Mouse (Mus musculus): ENCODE results near the gene Steap1. TPM values are rescaled to one million over a fixed set of nuclear protein-coding genes. Genes with fewer than 3 reads are reported as not detected.
A peak's percentile ranks its signal among the peaks of the same experiment; 100 is the strongest.

Steap1 gene
- 4.7 and 5.0 TPM in 2 replicates for polyA plus RNA-seq (2016; fragmentation: Nextera tagmentation; extraction: Ambion mirVana)

DNA sequence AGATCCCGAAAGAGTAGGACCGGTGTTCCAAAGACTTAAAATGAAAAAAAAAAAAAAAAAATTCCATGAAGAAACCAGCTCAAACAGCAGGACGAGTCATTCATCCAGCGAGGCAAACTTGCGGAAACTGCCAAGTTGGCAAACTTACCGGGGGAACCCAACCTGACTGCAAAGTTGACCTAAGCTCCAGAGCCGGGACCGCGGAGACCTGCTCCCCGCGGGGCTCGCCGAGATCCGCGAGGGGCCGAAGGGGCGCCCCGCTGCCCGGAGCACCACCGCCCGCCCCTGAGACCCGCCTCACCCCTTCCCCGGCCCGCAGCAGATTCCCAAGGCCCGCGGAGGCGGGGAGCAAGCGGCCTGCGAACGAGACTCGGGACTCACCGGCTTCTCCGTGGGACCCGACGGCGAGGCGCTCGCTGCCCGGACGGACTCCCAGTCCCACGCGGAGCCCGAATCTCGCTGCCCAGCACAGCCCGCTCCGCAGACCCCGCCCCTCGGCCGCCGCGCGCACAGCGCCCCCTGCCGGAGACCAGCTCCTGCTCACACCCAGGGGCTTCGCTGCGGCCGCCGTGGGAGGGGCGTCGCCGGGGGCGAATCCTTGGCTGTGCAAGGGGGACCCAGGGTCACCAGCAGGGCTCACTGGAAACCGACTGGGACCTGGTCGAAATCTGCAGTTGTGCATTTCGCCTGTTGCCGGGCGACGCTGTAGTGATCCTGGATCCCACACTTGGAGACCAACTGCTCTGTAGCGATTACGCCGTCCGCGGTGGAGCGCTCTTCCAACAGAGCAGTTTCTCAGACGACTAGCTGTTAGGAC, at the start of gene Steap1:
Gene Steap1, minus strand, starts transcription at position 461 of the 817 bp plus-strand sequence.
- H3K27ac ChIP-seq = no peak within 1 kb of the TSS

DNA sequence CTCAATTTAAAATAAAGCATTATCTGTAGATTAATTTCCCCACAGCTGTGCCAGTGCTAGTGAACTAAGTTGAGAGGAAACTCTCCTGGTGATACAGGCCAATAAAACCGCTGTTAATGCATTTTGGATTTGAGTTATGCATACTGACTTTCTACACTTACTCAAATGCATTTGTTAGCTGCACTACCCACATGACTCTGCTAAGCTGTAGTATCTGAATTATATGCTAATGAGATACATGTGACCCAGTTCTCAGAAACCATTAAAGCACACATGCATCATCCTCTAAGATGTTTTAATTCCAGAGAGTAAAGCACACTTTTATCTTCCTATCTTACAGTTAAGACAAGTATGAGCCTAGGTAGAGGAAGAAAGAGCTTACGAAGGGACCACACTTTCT, 38.0 kb upstream of the Steap1 start:
- Histone ChIP-seq H3K36me3 (no peaks in the 10 kb centered on the region), H3K4me1 (no peaks in the 10 kb centered on the region), H3K27ac (no peak overlapping the region), H3K4me2 (replicated peaks) (no peak overlapping the region), H3K9me3 (no peaks in the 10 kb centered on the region), H3K4me3 (no peak overlapping the region), H3K27me3 (no peaks in the 10 kb centered on the region), H3K9ac (no peak overlapping the region)
- 93% methylated on average over 2 of the region's 2 CpGs for WGBS
- ATAC-seq (ENCODE audit: insufficient number of reproducible peaks, insufficient read depth, low FRiP score, low TSS enrichment) = no peak

More for the DNA sequence above, at the start of gene Steap1:
- Histone ChIP-seq H3K27me3 (0 out of 2 replicates have a peak, but pooled peaks cover 5% of the 10 kb centered on the region), H3K9ac (peak within 1 kb of the TSS; percentile 58), H3K4me1 (no peaks in the 10 kb centered on the region), H3K36me3 (no peaks in the 10 kb centered on the region), H3K4me3 (peak within 1 kb of the TSS; percentile 60), H3K9me3 (no peaks in the 10 kb centered on the region), H3K4me2 (replicated peaks) (peak within 1 kb of the TSS; percentile 91)
- under 1% methylated on average over 54 of the region's 75 CpGs for WGBS
- peak; percentile 89 for ATAC-seq (ENCODE audit: insufficient number of reproducible peaks, insufficient read depth, low FRiP score, low TSS enrichment)

DNA sequence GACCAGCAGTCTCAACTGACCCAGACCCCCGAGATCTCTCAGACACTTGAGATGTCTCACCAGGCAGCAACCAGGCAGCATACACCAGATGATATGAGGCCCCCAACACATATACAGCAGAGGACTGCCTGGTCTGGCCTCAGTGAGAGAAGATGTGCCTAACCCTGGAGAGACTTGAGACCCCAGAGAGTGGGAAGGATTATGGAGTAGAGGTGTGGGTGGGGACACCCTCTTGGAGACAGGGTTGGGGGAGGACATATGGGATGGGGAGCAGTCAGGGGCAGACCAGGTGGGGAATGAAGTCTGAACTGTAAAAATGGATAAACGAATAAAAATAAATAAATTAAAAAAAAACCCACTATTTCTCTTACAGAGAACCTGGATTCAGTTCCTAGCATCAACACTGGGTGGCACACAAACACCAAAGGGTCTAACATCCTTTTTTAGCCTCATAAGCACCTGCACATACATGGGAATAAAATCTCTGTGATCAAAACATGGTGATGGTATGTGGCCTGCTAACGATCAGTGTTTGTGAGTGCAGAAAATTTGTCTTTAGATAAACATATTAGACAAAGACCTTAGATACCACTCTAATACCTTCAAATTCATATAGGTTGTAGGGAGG, 7.4 kb upstream of the Steap1 start:
- no peak for ATAC-seq (ENCODE audit: insufficient number of reproducible peaks, insufficient read depth, low FRiP score, low TSS enrichment)
- no peak overlapping the region for H3K4me2 ChIP-seq (replicated peaks)
- no peaks in the 10 kb centered on the region for H3K9me3 ChIP-seq
- 75% methylated on average over 3 of the region's 3 CpGs for WGBS
- no peaks in the 10 kb centered on the region for H3K27me3 ChIP-seq
- no peak overlapping the region for H3K27ac ChIP-seq
- H3K9ac ChIP-seq = no peak overlapping the region
- no peak overlapping the region for H3K4me3 ChIP-seq
- no peaks in the 10 kb centered on the region for H3K4me1 ChIP-seq
- H3K36me3 ChIP-seq = no peaks in the 10 kb centered on the region

DNA sequence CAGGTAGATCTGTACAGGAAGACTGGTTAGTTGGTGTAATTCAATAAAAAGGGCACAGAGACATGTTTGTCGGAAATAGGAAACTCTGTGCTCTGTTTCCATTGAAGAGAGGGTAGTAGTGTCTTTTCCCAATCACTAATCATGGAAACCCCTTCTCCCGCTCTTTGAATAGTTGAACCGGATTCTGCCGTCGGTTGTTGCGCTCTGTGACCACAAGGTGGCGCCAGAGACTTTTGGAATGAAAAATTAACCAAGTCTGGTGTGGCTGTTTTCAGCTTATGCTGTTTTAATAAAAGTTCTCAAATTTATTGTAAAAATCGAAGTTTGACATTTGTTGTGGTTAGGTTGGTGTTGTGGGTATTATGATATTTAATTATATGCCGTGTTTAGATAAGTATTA, 5.9 kb upstream of the Steap1 start:
- Histone ChIP-seq H3K27me3 (0 out of 2 replicates have a peak, but pooled peaks cover 5% of the 10 kb centered on the region), H3K4me2 (replicated peaks) (no peak overlapping the region), H3K9ac (no peak overlapping the region), H3K36me3 (no peaks in the 10 kb centered on the region), H3K4me1 (no peaks in the 10 kb centered on the region), H3K9me3 (no peaks in the 10 kb centered on the region), H3K27ac (no peak overlapping the region), H3K4me3 (no peak overlapping the region)
- ATAC-seq (ENCODE audit: insufficient number of reproducible peaks, insufficient read depth, low FRiP score, low TSS enrichment) = no peak
- WGBS = 3% methylated on average over 9 of the region's 9 CpGs

DNA sequence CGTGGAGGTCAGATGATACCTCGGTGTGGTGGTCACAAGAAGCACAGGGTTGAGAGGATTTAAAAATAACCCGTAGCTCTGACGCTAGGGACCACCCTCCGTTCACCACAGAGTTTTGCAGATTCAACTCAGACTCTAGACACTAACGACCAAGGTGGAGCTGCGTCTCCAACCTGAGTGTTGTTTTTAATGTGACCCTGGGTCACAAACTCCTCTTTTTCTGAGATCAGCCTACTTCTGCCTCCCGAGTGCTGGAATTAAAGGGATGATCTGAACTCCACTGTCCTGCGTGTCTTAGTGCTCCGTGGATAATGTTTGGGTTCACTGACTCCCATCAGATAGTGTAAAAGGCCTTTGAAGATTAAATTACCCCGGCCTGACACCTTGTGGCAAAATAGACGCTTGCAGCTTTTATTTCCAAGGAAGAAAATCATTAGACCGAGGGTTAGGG, 671 bp upstream of the Steap1 start:
- Histone ChIP-seq H3K9ac (peak overlapping the region; percentile 58), H3K4me1 (no peaks in the 10 kb centered on the region), H3K9me3 (no peaks in the 10 kb centered on the region), H3K4me3 (peak overlapping the region; percentile 60), H3K4me2 (replicated peaks) (peak overlapping the region; percentile 91), H3K27ac (no peak overlapping the region), H3K36me3 (no peaks in the 10 kb centered on the region), H3K27me3 (0 out of 2 replicates have a peak, but pooled peaks cover 5% of the 10 kb centered on the region)
- under 1% methylated on average over 13 of the region's 13 CpGs for WGBS
- peak; percentile 78 for ATAC-seq (ENCODE audit: insufficient number of reproducible peaks, insufficient read depth, low FRiP score, low TSS enrichment)

DNA sequence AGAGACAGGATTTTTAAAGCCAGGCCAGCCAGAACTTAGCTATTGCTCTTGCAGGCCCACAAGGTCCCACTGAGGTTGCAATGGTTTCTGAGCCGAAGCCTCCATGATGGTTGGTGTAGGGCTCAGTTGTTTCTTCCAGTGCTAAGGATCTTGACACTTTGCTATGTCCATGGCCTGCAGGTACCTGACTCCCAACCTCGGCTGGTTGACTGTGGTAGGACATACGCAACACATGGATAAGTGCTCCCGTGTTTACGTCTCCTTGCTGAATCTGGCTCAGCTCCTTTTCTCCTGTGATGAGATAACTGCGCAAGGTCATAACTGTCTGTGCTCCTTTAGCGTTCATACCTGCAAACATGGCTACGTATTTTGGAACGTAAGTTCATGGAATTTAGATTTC, 14.7 kb downstream of the Steap1 start:
- Histone ChIP-seq H3K4me3 (no peak overlapping the region), H3K27ac (no peak overlapping the region), H3K27me3 (no peaks in the 10 kb centered on the region), H3K36me3 (no peaks in the 10 kb centered on the region), H3K9me3 (no peaks in the 10 kb centered on the region), H3K4me2 (replicated peaks) (no peak overlapping the region), H3K9ac (no peak overlapping the region), H3K4me1 (no peaks in the 10 kb centered on the region)
- 95% methylated on average over 9 of the region's 9 CpGs for WGBS
- ATAC-seq (ENCODE audit: insufficient number of reproducible peaks, insufficient read depth, low FRiP score, low TSS enrichment) = no peak

DNA sequence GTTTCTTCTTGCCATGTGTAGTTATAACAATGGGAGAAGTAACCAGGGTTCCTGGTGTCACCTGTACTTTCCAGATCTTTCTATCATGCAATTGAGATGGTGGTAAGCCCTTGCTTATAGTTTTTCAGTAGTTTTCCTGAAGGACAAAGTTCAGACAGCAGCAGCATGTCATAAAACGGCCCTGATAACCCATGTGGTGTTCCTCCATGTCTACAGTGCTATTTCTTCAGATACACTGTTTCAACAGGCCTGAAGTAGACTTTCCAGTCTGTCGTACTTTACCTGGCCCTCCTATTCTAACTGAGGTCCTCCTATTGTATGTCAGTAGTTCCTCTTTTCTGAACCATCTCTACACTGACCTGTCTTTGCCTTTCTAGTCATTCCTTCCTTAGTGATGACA, 16.3 kb downstream of the Steap1 start:
- ATAC-seq (ENCODE audit: insufficient number of reproducible peaks, insufficient read depth, low FRiP score, low TSS enrichment) = no peak
- no peak overlapping the region for H3K4me3 ChIP-seq
- 75% methylated on average over 2 of the region's 2 CpGs for WGBS
- H3K27ac ChIP-seq = no peak overlapping the region
- no peaks in the 10 kb centered on the region for H3K4me1 ChIP-seq
- no peak overlapping the region for H3K9ac ChIP-seq
- no peaks in the 10 kb centered on the region for H3K27me3 ChIP-seq
- H3K4me2 ChIP-seq (replicated peaks) = no peak overlapping the region
- no peaks in the 10 kb centered on the region for H3K36me3 ChIP-seq
- H3K9me3 ChIP-seq = no peaks in the 10 kb centered on the region

DNA sequence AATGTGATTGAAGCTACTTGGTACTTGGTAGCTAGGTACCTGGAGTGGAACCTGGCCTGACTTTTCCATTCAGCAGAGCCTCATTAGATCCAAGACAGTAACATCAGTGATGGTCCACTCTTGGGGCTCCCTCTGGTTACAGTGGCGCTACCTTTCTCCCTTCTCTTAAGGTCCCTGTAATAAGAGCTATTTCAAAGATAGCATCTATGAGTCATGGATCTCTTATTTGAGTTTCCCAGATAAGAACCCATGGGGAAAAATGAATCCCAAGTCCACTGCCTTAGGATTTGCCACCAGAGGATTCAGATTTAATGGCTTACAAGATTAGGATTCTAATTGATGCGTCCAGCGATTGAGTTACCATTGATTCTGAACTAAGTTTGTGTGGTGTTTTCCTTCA, 16.9 kb downstream of the Steap1 start:
- ATAC-seq (ENCODE audit: insufficient number of reproducible peaks, insufficient read depth, low FRiP score, low TSS enrichment) = no peak
- Histone ChIP-seq H3K4me1 (no peaks in the 10 kb centered on the region), H3K9me3 (no peaks in the 10 kb centered on the region), H3K36me3 (no peaks in the 10 kb centered on the region), H3K4me2 (replicated peaks) (no peak overlapping the region), H3K27ac (no peak overlapping the region), H3K9ac (no peak overlapping the region), H3K27me3 (no peaks in the 10 kb centered on the region), H3K4me3 (no peak overlapping the region)
- WGBS = 94% methylated on average over 3 of the region's 3 CpGs

DNA sequence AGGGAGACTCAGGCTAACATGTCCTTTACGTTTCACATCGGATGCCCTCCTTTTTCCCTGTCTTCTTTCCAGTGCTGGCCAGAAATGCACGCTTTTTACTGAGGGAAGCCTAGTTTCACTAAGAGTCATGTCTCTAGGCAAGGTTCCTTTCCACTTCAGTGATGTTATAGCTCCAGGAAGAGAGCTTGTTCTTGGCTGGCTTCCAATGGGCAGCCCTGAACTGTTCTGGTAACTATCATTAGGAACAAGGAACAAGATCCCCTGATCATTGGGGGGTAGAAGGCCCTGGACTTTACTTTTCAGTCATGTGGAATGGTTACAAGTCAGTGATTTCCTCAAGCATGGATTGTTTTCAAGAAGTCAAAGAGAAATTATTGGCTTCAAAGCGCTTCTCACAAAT, 19.2 kb downstream of the Steap1 start:
- no peak overlapping the region for H3K4me2 ChIP-seq (replicated peaks)
- no peak for ATAC-seq (ENCODE audit: insufficient number of reproducible peaks, insufficient read depth, low FRiP score, low TSS enrichment)
- no peaks in the 10 kb centered on the region for H3K4me1 ChIP-seq
- no peak overlapping the region for H3K27ac ChIP-seq
- 93% methylated on average over 4 of the region's 4 CpGs for WGBS
- no peak overlapping the region for H3K4me3 ChIP-seq
- H3K9me3 ChIP-seq = no peaks in the 10 kb centered on the region
- no peak overlapping the region for H3K9ac ChIP-seq
- no peaks in the 10 kb centered on the region for H3K36me3 ChIP-seq
- H3K27me3 ChIP-seq = no peaks in the 10 kb centered on the region

DNA sequence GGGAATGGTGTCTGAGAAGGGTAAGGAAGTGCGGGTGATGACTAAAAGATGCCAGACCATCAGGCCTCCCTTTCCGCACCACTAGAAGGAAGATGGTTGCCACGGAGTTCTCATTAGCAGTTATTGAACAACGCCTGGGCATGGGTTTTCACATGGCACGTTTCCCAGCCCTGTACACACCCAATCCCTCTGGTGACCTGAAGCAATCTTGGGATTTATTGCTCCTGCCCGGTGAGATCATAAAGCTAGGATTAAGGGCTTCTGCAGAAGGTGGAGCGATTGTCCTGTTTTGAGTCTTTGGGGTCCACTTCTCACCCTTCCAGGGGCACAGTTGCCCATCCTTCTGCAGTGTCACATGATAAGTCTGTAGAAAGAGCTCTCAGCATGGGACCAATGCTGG, 26.9 kb downstream of the Steap1 start:
- H3K4me3 ChIP-seq = no peak overlapping the region
- no peak for ATAC-seq (ENCODE audit: insufficient number of reproducible peaks, insufficient read depth, low FRiP score, low TSS enrichment)
- WGBS = 81% methylated on average over 7 of the region's 7 CpGs

DNA sequence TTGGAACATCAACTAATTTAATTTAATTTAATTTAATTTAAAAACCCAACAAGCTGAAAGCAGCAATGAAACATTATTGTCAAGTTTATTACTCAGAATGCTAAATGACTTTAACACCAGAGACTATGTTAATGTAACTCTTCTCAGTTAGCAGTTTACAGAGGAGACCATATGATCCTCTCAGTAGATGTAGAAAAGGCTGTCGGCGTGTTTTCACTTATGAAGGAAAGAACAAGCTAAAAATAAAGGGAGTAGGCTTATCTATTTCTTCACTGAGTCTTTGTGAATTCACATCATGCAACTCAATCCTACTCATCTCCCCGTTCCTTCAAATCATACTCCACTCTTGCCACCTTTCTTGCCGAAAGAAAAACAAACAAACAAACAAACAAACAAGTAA, 38.1 kb downstream of the Steap1 start:
- Histone ChIP-seq H3K27me3 (no peaks in the 10 kb centered on the region), H3K36me3 (no peaks in the 10 kb centered on the region), H3K4me3 (no peak overlapping the region), H3K4me1 (no peaks in the 10 kb centered on the region), H3K9ac (no peak overlapping the region), H3K27ac (no peak overlapping the region), H3K4me2 (replicated peaks) (no peak overlapping the region), H3K9me3 (no peaks in the 10 kb centered on the region)
- WGBS = 76% methylated on average over 4 of the region's 4 CpGs
- ATAC-seq (ENCODE audit: insufficient number of reproducible peaks, insufficient read depth, low FRiP score, low TSS enrichment) = no peak

More for the DNA sequence above, 26.9 kb downstream of the Steap1 start:
- H3K4me2 ChIP-seq (replicated peaks) = no peak overlapping the region
- H3K27me3 ChIP-seq = no peaks in the 10 kb centered on the region
- no peaks in the 10 kb centered on the region for H3K4me1 ChIP-seq
- H3K9me3 ChIP-seq = no peaks in the 10 kb centered on the region
- H3K36me3 ChIP-seq = no peaks in the 10 kb centered on the region
- H3K9ac ChIP-seq = no peak overlapping the region
- no peak overlapping the region for H3K27ac ChIP-seq

All from embryonic facial prominence, embryonic 12.5 days (tissue).